Mouse (Mus musculus) brown adipose tissue, adult 24 weeks (tissue): Measurements from ENCODE around the gene Focad. TPM values are rescaled to one million over a fixed set of nuclear protein-coding genes. Genes with fewer than 3 reads are reported as not detected.

Experiments used
- H3K27ac ChIP-seq: fragments of 200-500 bp; replicated peaks from 2 replicates; pipeline ENCODE4 v1.5.1; 2012; ENCODE audit warnings: low read depth, mild to moderate bottlenecking, low read length
- H3K4me1 ChIP-seq: fragments of 200-500 bp; 2 replicates; pipeline ENCODE4 v1.6.1; 2012; ENCODE audit warnings: low read length, mixed read lengths; ENCODE audit not compliant: control insufficient read depth, insufficient read depth, insufficient read length
- H3K4me3 ChIP-seq: fragments of 200-500 bp; 2 replicates; pipeline ENCODE4 v1.5.1; 2012; ENCODE audit warnings: low read depth, mild to moderate bottlenecking, low read length, moderate library complexity; ENCODE audit not compliant: insufficient read depth
- polyA plus RNA-seq: library from polyadenylated mRNA; stranded (reverse); fragments of >200 nt; gene quantifications from 2 replicates; pipeline ENCODE4 v1.2.4, GENCODE M21; 2012; ENCODE audit not compliant: missing spikeins, insufficient read depth, insufficient read length

Gene Focad
- polyA plus RNA-seq, 1 experiment, result 9.7 TPM

- Histone ChIP-seq H3K27ac (no peak overlapping the region), H3K4me1 (no peaks in the 10 kb centered on the region), H3K4me3 (no peak overlapping the region)
Observed at GRCm38 (mm10) chr4:88175058-88175974, 80.9 kb downstream of the Focad start.

- H3K4me1 ChIP-seq, result peaks cover 4% of the 10 kb centered on the region
- H3K4me3 ChIP-seq, result no peak overlapping the region
- no peak overlapping the region for H3K27ac ChIP-seq
Observed at GRCm38 (mm10) chr4:88179296-88179695, 84.9 kb downstream of the Focad start.

GRCm38 (mm10) chr4:88184293-88184692, 89.9 kb downstream of the Focad start:
- H3K4me3 ChIP-seq, result no peak overlapping the region
- peaks cover 4% of the 10 kb centered on the region for H3K4me1 ChIP-seq
- no peak overlapping the region for H3K27ac ChIP-seq

- Histone ChIP-seq H3K27ac (no peak overlapping the region), H3K4me1 (peaks cover 4% of the 10 kb centered on the region), H3K4me3 (no peak overlapping the region)
Observed at GRCm38 (mm10) chr4:88185872-88186426, 91.5 kb downstream of the Focad start.

- H3K27ac ChIP-seq, result no peak overlapping the region
- no peak overlapping the region for H3K4me3 ChIP-seq
- peaks cover 4% of the 10 kb centered on the region for H3K4me1 ChIP-seq
Observed at GRCm38 (mm10) chr4:88187649-88188048, 93.2 kb downstream of the Focad start.

GRCm38 (mm10) chr4:88189495-88189894, 95.1 kb downstream of the Focad start:
- H3K4me3 ChIP-seq, result no peak overlapping the region
- H3K4me1 ChIP-seq, result no peaks in the 10 kb centered on the region
- no peak overlapping the region for H3K27ac ChIP-seq

GRCm38 (mm10) chr4:88194256-88194655, 99.8 kb downstream of the Focad start:
- no peak overlapping the region for H3K27ac ChIP-seq
- H3K4me1 ChIP-seq, result no peaks in the 10 kb centered on the region
- H3K4me3 ChIP-seq, result no peak overlapping the region

GRCm38 (mm10) chr4:88195898-88196495, 101.6 kb downstream of the Focad start:
- Histone ChIP-seq H3K4me3 (no peak overlapping the region), H3K4me1 (no peaks in the 10 kb centered on the region), H3K27ac (no peak overlapping the region)

- no peaks in the 10 kb centered on the region for H3K4me1 ChIP-seq
- no peak overlapping the region for H3K4me3 ChIP-seq
- no peak overlapping the region for H3K27ac ChIP-seq
Observed at GRCm38 (mm10) chr4:88196500-88196912, 102.1 kb downstream of the Focad start.

GRCm38 (mm10) chr4:88197244-88197643, 102.8 kb downstream of the Focad start:
- Histone ChIP-seq H3K4me1 (no peaks in the 10 kb centered on the region), H3K27ac (no peak overlapping the region), H3K4me3 (no peak overlapping the region)

GRCm38 (mm10) chr4:88199186-88199585, 104.8 kb downstream of the Focad start:
- no peak overlapping the region for H3K4me3 ChIP-seq
- no peak overlapping the region for H3K27ac ChIP-seq

GRCm38 (mm10) chr4:88201047-88201446, 106.6 kb downstream of the Focad start:
- Histone ChIP-seq H3K4me1 (no peaks in the 10 kb centered on the region), H3K27ac (no peak overlapping the region), H3K4me3 (no peak overlapping the region)

More at GRCm38 (mm10) chr4:88199186-88199585, 104.8 kb downstream of the Focad start:
- no peaks in the 10 kb centered on the region for H3K4me1 ChIP-seq

GRCm38 (mm10) chr4:88208676-88209075, 114.2 kb downstream of the Focad start:
- Histone ChIP-seq H3K27ac (no peak overlapping the region), H3K4me3 (no peak overlapping the region), H3K4me1 (no peaks in the 10 kb centered on the region)

GRCm38 (mm10) chr4:88209351-88209814, 115.0 kb downstream of the Focad start:
- Histone ChIP-seq H3K4me1 (no peaks in the 10 kb centered on the region), H3K4me3 (no peak overlapping the region), H3K27ac (no peak overlapping the region)

GRCm38 (mm10) chr4:88210602-88211001, 116.2 kb downstream of the Focad start:
- no peak overlapping the region for H3K4me3 ChIP-seq

More at GRCm38 (mm10) chr4:88210602-88211001, 116.2 kb downstream of the Focad start:
- Histone ChIP-seq H3K27ac (no peak overlapping the region), H3K4me1 (no peaks in the 10 kb centered on the region)
